Mouse (Mus musculus) stomach, postnatal 0 days (tissue): ENCODE results near the gene Upp2.

Source experiments
- CTCF ChIP-seq: IDR thresholded peaks from 2 replicates; pipeline ENCODE4 v1.5.1; 2016; ENCODE audit warnings: antibody characterized with exemption, low read depth, mild to moderate bottlenecking, moderate library complexity
- EP300 ChIP-seq: optimal IDR thresholded peaks from 2 replicates; pipeline ENCODE3; 2016; ENCODE audit warnings: antibody characterized with exemption

GRCm38 (mm10) chr2:58625186-58625585, 58.1 kb downstream of the Upp2 start:
- TF ChIP-seq CTCF (no peak), EP300 (no peak)
